Mouse (Mus musculus): ENCODE data around the gene Sncb.

DNA sequence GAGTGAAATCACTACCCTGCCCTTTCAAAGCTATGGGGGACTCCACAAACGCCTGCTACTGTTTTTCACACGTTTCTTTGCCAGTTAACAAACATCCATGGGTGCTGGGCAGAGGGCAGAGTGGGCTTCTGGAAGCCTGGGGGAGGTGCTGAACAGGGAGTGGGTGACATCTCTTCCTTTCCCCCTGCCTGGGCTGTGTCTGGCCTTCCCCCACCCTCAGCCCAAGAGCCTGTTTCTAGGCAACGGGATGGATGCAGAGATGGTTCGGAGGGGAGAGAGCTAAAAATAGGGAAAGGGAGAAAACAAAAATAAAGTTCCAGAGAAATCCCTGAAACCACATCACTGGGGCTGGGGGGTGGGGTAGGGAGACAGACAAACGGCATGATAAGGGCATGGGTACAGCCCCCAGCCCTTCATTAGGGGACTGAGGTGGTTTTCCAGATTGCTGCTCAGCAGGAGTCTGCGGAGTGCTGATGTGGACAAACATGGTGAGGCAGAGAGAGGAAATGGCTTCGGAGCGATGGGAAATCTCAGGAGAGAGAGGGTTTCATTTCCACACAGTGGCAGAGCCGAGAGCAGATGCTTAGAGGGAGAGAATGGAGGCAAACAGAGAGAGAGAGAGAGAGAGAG, 11.1 kb downstream of the Sncb start:
- TF ChIP-seq POLR2A (IDR thresholded peaks at IDR 0.05; ENCODE audit: control insufficient read depth in 1 of 2, insufficient read depth in 1 of 2, low read depth in 1 of 2, low read length in 2 of 2, poor library complexity in 1 of 2), result no peak
- TF ChIP-seq MXI1 (IDR thresholded peaks at IDR 0.05; ENCODE audit: low read depth, low read length), result no peak
- no peak for TF ChIP-seq MAFK (IDR thresholded peaks at IDR 0.05; ENCODE audit: borderline replicate concordance, low read depth, low read length)
- no peak for TF ChIP-seq ZKSCAN1 (IDR thresholded peaks at IDR 0.05; ENCODE audit: low read depth, low read length)
